Mouse (Mus musculus) embryo, embryonic 10.5 days (tissue): ENCODE data around the gene Wdr48.

Experiments used
- DNase-seq: peaks from one replicate; pipeline ENCODE4 v3.0.0-alpha.2; 2015; ENCODE audit warnings: low spot score

Wdr48 gene

DNA sequence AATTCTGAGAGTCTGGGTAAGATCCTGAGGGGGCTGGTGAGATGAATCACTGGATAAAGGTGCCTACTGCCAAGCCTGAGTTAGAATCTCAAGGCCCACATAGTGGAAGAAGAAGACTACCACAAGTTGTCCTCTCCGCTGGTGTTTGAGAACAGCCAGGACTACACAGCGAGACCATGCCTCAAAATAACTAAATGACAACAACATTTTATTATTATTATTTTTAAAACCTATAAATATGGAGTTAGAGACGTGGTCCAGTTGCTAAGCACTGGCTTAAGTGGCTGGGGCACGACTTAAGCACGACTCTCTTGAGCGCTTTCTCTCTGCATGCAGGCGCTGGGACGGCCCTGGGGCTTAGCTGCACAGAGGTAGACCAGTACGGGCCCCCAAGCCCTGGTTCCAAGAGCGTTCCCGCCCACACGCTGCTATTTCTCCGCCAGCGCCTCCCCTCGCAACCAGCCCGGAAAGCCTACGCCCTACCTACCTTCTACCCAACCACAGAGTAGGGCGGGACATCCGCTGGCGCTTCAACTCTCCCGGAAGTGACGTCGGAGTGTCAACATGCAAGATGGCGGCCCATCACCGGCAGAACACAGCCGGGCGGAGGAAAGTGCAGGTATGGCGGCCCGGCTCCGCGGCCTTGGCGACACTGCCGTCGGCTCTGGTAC is at the start of gene Wdr48:
TSS of gene Wdr48 (plus strand) at position 540 of the 671 bp plus-strand sequence.
- DNase-seq = peak; percentile 100

DNA sequence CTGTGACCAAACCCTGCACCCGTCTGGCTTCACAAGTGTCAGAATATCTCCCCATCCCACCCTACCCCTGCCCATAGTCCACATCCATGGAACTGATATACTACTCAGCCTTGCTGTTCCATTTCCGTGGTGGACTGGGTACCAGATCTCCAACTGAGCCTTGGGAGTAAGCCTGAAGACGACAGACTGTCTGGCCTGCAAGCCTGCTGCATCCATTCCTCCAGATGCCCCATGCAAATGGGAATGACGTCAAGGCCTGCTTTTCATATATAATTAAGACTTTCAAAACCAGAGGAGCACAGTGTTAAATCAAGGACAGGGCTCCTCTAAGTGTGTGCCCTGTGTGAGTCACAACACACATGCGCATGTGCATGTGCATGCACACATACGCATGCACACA is 47.5 kb upstream of the Wdr48 start:
- no peak for DNase-seq

DNA sequence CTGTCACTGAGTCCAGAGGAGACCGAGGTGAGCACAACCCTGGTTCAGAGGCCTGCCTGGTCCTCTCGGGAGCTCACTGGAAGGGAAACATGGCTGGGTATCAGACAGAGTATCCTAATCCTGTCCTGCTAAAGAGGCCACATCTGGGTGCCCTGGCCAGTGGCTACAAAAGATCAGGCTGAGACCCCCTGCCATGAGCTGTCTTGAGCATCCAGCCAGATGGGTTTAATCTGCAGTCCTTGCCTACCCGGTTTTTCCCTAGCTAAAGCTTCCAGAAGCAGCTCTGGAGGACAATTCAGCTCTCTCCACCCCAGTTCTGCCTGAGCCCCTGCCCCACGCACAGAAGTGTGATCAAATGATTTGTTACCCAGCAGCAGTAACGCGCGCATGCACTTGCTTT is 46.0 kb upstream of the Wdr48 start:
- DNase-seq = peak; percentile 14

GRCm38 (mm10) chr9:119849214-119849613 is 45.5 kb upstream of the Wdr48 start:
- DNase-seq = no peak

DNA sequence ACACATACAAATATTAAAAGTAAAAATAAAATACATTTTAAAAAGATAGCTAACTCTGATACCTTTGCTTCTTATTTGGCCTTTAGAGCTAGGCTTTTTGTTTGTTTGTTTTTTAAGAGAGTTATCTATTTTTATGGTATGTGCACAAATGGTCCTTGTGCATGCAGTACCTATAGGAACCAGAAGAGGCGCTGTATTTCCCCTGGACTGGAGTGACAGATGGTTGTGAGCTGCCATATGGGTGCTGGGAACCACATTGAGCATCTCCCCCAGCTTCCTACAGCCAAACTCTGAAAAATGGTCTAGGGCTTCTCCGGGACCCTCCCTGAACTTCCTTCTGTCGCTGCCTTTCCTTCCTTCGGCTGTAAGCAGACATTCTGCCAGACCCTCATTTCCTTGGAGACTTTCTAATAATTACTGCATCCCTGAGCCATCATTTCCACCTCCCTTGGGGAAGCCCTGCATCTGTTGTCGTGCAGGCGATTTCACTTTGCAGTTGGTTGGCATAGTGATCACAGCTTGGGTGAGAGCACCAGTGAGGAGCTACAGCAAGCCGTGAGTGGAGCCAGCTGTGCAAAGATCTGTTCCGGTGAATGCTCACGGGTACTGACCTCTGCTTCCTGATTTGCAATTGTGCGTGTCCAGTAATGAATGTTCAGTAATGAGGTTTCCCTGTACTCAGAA is 42.2 kb upstream of the Wdr48 start:
- DNase-seq = peak; percentile 18

GRCm38 (mm10) chr9:119853071-119853846 is 41.4 kb upstream of the Wdr48 start:
- no peak for DNase-seq

GRCm38 (mm10) chr9:119854170-119854569 is 40.5 kb upstream of the Wdr48 start:
- no peak for DNase-seq

- no peak for DNase-seq
Observed at GRCm38 (mm10) chr9:119887144-119887901, 7.4 kb upstream of the Wdr48 start.

DNA sequence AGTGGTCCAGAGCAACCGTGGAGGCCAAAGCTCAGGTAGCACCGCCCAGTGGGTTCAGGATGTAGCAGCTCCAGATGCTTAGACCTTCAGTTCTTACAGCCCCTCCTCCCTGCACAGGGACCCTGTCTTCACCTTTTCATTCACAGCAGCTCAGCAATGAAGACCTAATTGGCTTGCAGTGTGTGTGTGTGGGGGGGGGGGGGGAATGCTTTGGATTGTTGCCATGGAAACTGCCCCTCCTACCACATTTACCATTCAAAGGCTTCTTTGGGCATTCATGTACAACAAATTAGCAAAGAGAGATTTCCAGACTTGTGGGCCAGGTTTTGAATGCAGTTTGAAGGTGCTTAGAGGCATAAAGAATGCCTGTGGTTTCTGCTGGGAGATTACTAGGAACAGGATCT is 5.8 kb upstream of the Wdr48 start:
- DNase-seq = peak; percentile 70

- DNase-seq = no peak
Observed at GRCm38 (mm10) chr9:119889446-119889845, 5.2 kb upstream of the Wdr48 start.

DNA sequence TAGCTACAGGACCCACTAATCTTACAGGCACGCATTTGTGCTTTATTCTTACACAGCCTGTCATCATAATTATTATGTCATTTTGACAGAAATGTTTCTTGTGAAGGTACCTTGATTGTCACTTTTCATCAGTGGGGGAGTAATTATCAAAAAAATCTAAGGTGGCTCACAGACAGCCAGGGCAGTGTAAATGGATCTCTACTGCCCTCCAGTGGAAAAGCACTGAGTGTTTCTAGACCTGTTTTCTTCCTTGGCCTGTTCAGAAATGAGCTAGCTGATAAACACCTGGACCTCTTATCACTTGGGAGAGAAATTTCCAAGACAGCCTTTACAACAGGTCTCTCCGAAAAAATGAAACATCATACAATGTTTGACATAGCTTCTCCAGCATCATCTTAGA is 4.0 kb upstream of the Wdr48 start:
- peak; percentile 66 for DNase-seq

GRCm38 (mm10) chr9:119893881-119894280 is 797 bp upstream of the Wdr48 start:
- no peak for DNase-seq

- peak; percentile 26 for DNase-seq
Observed at GRCm38 (mm10) chr9:119895040-119895721, 503 bp downstream of the Wdr48 start.

DNA sequence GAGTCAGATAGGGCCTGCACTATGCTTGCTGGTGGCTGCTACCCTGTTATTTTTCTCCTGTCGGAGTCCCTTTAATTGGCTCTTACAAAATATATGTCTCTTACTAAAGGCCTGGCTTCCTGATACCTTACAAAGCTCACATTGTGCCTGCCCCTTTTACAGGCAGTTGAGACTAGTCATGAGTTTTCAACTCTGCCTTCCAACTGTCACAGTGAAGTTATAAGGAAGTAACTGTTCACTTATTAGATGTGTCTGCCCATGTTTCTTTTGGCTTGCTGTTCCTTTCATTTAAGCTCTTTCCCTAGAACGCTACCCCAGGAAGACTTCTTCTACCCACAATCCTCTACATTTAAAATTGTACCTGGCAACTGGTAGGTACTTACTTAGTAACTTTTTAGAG is 4.8 kb downstream of the Wdr48 start:
- no peak for DNase-seq

DNA sequence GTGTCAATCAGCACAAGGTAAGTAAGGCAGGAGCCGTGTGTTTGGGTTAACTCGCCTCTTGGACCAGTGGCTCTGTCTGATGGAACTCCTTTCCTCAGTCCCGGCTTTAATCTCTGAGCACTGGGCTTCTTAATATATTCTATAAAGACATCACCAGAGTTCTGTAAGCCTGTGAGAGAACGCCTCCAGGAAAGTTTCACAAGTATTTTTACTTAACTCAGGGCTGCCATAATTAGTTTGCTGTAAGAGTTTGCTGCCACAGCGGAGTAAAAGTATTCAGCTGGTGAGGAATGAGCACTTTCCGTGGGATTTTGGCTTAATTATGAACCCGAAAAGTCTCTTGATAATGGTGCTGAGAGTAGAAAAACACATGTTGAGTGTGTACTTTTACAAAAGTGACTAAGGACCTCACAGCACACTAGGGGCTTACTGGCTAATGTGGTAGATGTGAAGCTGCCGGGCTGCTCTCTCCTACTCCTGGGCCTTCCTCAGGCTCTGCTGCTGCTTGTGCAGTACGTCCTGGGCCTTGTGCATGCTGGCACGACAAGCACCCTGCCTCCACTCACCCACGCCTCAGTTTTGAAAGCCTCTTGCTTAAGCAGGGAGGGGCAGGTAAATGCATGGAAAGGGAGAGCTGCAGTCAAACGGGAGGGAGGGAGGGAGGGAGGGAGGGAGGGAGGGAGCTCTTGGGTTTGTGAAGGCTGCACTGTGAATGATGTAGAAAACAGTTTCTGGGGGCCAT is 7.9 kb downstream of the Wdr48 start:
- no peak for DNase-seq

- no peak for DNase-seq
Observed at GRCm38 (mm10) chr9:119908708-119909107, 14.0 kb downstream of the Wdr48 start.

DNA sequence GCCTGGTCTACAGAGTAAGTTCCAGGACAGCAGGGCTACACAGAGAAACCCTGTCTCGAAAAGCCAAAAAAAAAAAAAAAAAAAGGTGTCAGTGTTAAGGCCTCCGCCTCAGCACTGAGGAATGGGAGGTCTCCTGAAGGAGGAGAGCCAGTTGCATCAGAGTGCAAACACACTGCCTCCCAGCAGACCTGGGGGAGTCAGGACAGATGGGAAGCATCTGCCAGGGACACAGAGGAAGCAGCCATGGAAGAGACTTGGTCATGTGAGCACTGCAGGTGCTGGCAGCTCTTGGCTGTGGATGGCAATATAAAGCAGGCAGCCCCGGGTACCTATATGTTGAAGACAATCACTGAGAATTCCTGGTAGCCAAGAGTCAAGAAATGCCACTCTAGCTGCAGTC is 15.3 kb downstream of the Wdr48 start:
- no peak for DNase-seq

- DNase-seq = peak; percentile 31
Observed at GRCm38 (mm10) chr9:119913087-119913838, 18.6 kb downstream of the Wdr48 start.

GRCm38 (mm10) chr9:119919858-119920257 is 25.2 kb downstream of the Wdr48 start:
- DNase-seq = no peak

- DNase-seq = no peak
Observed at GRCm38 (mm10) chr9:119923462-119923861, 28.8 kb downstream of the Wdr48 start.
